Mouse (Mus musculus): ENCODE data around the gene Mttp. TPM values are rescaled to one million over a fixed set of nuclear protein-coding genes. Genes with fewer than 3 reads are reported as not detected.

Gene Mttp
- polyA plus RNA-seq, 1 experiment from 2014 or later = 13.4 TPM

- no peak overlapping the region for H3K27ac ChIP-seq (ENCODE audit: low read depth, low read length)
- no peak overlapping the region for H3K9ac ChIP-seq (ENCODE audit: low read depth, low read length)
- no peaks in the 10 kb centered on the region for H3K4me1 ChIP-seq (replicated peaks; ENCODE audit: control insufficient read depth, insufficient read depth, low read length)
- H3K27me3 ChIP-seq (ENCODE audit: control insufficient read depth, insufficient read depth, low read length) = no peaks in the 10 kb centered on the region
- H3K4me2 ChIP-seq (replicated peaks; ENCODE audit: low read depth, low read length) = no peak overlapping the region
- H3K4me3 ChIP-seq (ENCODE audit: low read depth, low read length) = no peak overlapping the region
- WGBS = 92% methylated on average over 6 of the region's 6 CpGs
- no peak for ATAC-seq (ENCODE audit: low FRiP score)
- no peaks in the 10 kb centered on the region for H3K9me3 ChIP-seq (ENCODE audit: control insufficient read depth, low read length)
- DNase-seq (ENCODE audit: low spot score) = no peak
- H3K36me3 ChIP-seq (ENCODE audit: control insufficient read depth, insufficient read depth, low read length) = no peaks in the 10 kb centered on the region
Observed at GRCm38 (mm10) chr3:138129110-138129509, 15.7 kb downstream of the Mttp start.

GRCm38 (mm10) chr3:138123842-138124241 lies 20.9 kb downstream of the Mttp start:
- WGBS = 86% methylated on average over 10 of the region's 10 CpGs
- Histone ChIP-seq H3K4me3 (ENCODE audit: low read depth, low read length) (no peak overlapping the region), H3K27ac (ENCODE audit: low read depth, low read length) (no peak overlapping the region), H3K4me2 (replicated peaks; ENCODE audit: low read depth, low read length) (no peak overlapping the region), H3K9ac (ENCODE audit: low read depth, low read length) (no peak overlapping the region), H3K36me3 (ENCODE audit: control insufficient read depth, insufficient read depth, low read length) (no peaks in the 10 kb centered on the region), H3K4me1 (replicated peaks; ENCODE audit: control insufficient read depth, insufficient read depth, low read length) (no peaks in the 10 kb centered on the region), H3K9me3 (ENCODE audit: control insufficient read depth, low read length) (no peaks in the 10 kb centered on the region), H3K27me3 (ENCODE audit: control insufficient read depth, insufficient read depth, low read length) (no peaks in the 10 kb centered on the region)
- no peak for DNase-seq (ENCODE audit: low spot score)
- ATAC-seq (ENCODE audit: low FRiP score) = no peak

DNA sequence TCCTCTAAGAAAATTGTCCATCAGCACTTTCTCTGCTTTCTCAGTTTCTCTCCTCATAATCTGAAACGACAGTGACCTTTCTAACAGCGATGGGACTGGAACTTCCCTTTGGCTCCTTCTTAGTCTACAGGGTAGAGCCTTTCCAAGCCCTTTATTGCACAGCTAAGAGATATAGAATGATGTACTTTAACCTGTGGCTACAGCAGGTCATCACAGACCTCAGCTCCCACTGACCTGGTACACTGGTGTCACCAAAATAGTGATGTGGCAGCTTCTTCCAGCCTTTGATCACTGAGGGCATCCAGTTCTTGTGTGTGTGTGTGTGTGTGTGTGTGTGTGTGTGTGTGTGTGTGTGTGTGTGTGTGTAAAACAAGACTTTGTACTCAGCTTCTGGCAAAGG lies 23.3 kb downstream of the Mttp start:
- no peaks in the 10 kb centered on the region for H3K9me3 ChIP-seq (ENCODE audit: control insufficient read depth, low read length)
- ATAC-seq (ENCODE audit: low FRiP score) (no peak), DNase-seq (ENCODE audit: low spot score) (no peak)
- H3K4me1 ChIP-seq (replicated peaks; ENCODE audit: control insufficient read depth, insufficient read depth, low read length) = no peaks in the 10 kb centered on the region
- H3K27ac ChIP-seq (ENCODE audit: low read depth, low read length) = no peak overlapping the region
- H3K4me2 ChIP-seq (replicated peaks; ENCODE audit: low read depth, low read length) = no peak overlapping the region
- H3K36me3 ChIP-seq (ENCODE audit: control insufficient read depth, insufficient read depth, low read length) = no peaks in the 10 kb centered on the region
- H3K9ac ChIP-seq (ENCODE audit: low read depth, low read length) = no peak overlapping the region
- H3K4me3 ChIP-seq (ENCODE audit: low read depth, low read length) = no peak overlapping the region
- WGBS = 88% methylated on average over 2 of the region's 2 CpGs
- no peaks in the 10 kb centered on the region for H3K27me3 ChIP-seq (ENCODE audit: control insufficient read depth, insufficient read depth, low read length)

GRCm38 (mm10) chr3:138119444-138120105 lies 25.2 kb downstream of the Mttp start:
- no peak for DNase-seq (ENCODE audit: low spot score)

DNA sequence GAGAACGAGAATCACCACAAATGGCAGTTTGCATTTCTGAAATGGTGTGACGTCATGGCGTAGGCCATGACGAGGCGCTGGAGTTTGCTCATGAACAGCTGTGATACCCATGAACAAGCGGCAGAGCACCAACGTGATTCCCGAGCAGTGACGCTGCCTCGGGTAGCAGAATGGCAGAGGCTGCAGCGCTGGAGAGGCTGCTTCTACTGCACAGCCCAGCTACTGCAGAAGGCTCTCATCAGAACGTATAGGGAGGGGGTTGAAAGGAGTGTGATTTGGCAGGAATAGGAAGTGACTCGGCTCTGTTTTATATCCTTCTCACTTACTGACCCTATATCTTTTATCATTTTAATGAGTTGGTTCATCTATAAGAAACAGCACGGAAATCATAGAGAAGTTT lies 25.9 kb downstream of the Mttp start:
- Histone ChIP-seq H3K36me3 (ENCODE audit: control insufficient read depth, insufficient read depth, low read length) (no peaks in the 10 kb centered on the region), H3K9ac (ENCODE audit: low read depth, low read length) (no peak overlapping the region), H3K27ac (ENCODE audit: low read depth, low read length) (no peak overlapping the region), H3K9me3 (ENCODE audit: control insufficient read depth, low read length) (no peaks in the 10 kb centered on the region), H3K27me3 (ENCODE audit: control insufficient read depth, insufficient read depth, low read length) (no peaks in the 10 kb centered on the region), H3K4me2 (replicated peaks; ENCODE audit: low read depth, low read length) (no peak overlapping the region), H3K4me3 (ENCODE audit: low read depth, low read length) (no peak overlapping the region), H3K4me1 (replicated peaks; ENCODE audit: control insufficient read depth, insufficient read depth, low read length) (no peaks in the 10 kb centered on the region)
- DNase-seq (ENCODE audit: low spot score) = no peak
- no peak for ATAC-seq (ENCODE audit: low FRiP score)
- WGBS = 78% methylated on average over 14 of the region's 14 CpGs

More at GRCm38 (mm10) chr3:138119444-138120105, 25.2 kb downstream of the Mttp start:
- Histone ChIP-seq H3K4me1 (replicated peaks; ENCODE audit: control insufficient read depth, insufficient read depth, low read length) (no peaks in the 10 kb centered on the region), H3K4me2 (replicated peaks; ENCODE audit: low read depth, low read length) (no peak overlapping the region), H3K27me3 (ENCODE audit: control insufficient read depth, insufficient read depth, low read length) (no peaks in the 10 kb centered on the region), H3K36me3 (ENCODE audit: control insufficient read depth, insufficient read depth, low read length) (no peaks in the 10 kb centered on the region), H3K9ac (ENCODE audit: low read depth, low read length) (no peak overlapping the region), H3K27ac (ENCODE audit: low read depth, low read length) (no peak overlapping the region), H3K9me3 (ENCODE audit: control insufficient read depth, low read length) (no peaks in the 10 kb centered on the region), H3K4me3 (ENCODE audit: low read depth, low read length) (no peak overlapping the region)
- ATAC-seq (ENCODE audit: low FRiP score) = no peak
- 92% methylated on average over 16 of the region's 16 CpGs for WGBS

- DNase-seq (ENCODE audit: low spot score) = no peak
- Histone ChIP-seq H3K36me3 (ENCODE audit: control insufficient read depth, insufficient read depth, low read length) (no peaks in the 10 kb centered on the region), H3K9ac (ENCODE audit: low read depth, low read length) (no peak overlapping the region), H3K9me3 (ENCODE audit: control insufficient read depth, low read length) (no peaks in the 10 kb centered on the region), H3K4me1 (replicated peaks; ENCODE audit: control insufficient read depth, insufficient read depth, low read length) (no peaks in the 10 kb centered on the region), H3K27ac (ENCODE audit: low read depth, low read length) (no peak overlapping the region), H3K4me3 (ENCODE audit: low read depth, low read length) (no peak overlapping the region), H3K4me2 (replicated peaks; ENCODE audit: low read depth, low read length) (no peak overlapping the region), H3K27me3 (ENCODE audit: control insufficient read depth, insufficient read depth, low read length) (no peaks in the 10 kb centered on the region)
- ATAC-seq (ENCODE audit: low FRiP score) = no peak
- WGBS = 84% methylated on average over 6 of the region's 6 CpGs
Observed at GRCm38 (mm10) chr3:138118392-138118791, 26.4 kb downstream of the Mttp start.

- H3K9ac ChIP-seq (ENCODE audit: low read depth, low read length) = no peak overlapping the region
- H3K9me3 ChIP-seq (ENCODE audit: control insufficient read depth, low read length) = no peaks in the 10 kb centered on the region
- H3K4me2 ChIP-seq (replicated peaks; ENCODE audit: low read depth, low read length) = no peak overlapping the region
- WGBS = 90% methylated on average over 4 of the region's 4 CpGs
- ATAC-seq (ENCODE audit: low FRiP score) (no peak), DNase-seq (ENCODE audit: low spot score) (no peak)
- H3K27me3 ChIP-seq (ENCODE audit: control insufficient read depth, insufficient read depth, low read length) = no peaks in the 10 kb centered on the region
- no peaks in the 10 kb centered on the region for H3K36me3 ChIP-seq (ENCODE audit: control insufficient read depth, insufficient read depth, low read length)
- H3K4me3 ChIP-seq (ENCODE audit: low read depth, low read length) = no peak overlapping the region
- H3K27ac ChIP-seq (ENCODE audit: low read depth, low read length) = no peak overlapping the region
- H3K4me1 ChIP-seq (replicated peaks; ENCODE audit: control insufficient read depth, insufficient read depth, low read length) = no peaks in the 10 kb centered on the region
Observed at GRCm38 (mm10) chr3:138116871-138117270, 27.9 kb downstream of the Mttp start.

DNA sequence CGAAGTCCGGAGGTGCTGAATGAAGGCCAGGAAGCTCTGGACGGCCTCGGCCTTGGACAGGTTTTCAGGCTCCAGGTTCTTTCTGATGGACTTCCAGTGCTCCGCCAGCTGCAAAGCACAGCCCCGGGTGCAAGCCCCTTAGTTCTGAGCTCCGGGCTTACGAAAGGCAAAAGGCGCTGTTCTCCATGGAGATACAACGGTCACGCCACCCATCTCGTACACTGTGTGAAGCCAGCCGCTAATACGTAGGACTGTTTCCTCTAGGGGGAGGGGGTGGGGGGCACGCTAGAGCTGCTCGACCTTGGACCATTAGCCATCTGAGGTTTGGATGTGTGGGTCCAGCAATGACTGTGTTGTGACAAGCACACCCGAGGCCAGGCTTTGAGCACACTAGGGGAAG lies 30.7 kb downstream of the Mttp start:
- Histone ChIP-seq H3K36me3 (ENCODE audit: control insufficient read depth, insufficient read depth, low read length) (no peaks in the 10 kb centered on the region), H3K4me1 (replicated peaks; ENCODE audit: control insufficient read depth, insufficient read depth, low read length) (no peaks in the 10 kb centered on the region), H3K9ac (ENCODE audit: low read depth, low read length) (no peak overlapping the region), H3K27me3 (ENCODE audit: control insufficient read depth, insufficient read depth, low read length) (no peaks in the 10 kb centered on the region), H3K4me3 (ENCODE audit: low read depth, low read length) (no peak overlapping the region), H3K27ac (ENCODE audit: low read depth, low read length) (no peak overlapping the region), H3K9me3 (ENCODE audit: control insufficient read depth, low read length) (no peaks in the 10 kb centered on the region), H3K4me2 (replicated peaks; ENCODE audit: low read depth, low read length) (no peak overlapping the region)
- DNase-seq (ENCODE audit: low spot score) = no peak
- WGBS = 88% methylated on average over 17 of the region's 17 CpGs
- ATAC-seq (ENCODE audit: low FRiP score) = no peak

DNA sequence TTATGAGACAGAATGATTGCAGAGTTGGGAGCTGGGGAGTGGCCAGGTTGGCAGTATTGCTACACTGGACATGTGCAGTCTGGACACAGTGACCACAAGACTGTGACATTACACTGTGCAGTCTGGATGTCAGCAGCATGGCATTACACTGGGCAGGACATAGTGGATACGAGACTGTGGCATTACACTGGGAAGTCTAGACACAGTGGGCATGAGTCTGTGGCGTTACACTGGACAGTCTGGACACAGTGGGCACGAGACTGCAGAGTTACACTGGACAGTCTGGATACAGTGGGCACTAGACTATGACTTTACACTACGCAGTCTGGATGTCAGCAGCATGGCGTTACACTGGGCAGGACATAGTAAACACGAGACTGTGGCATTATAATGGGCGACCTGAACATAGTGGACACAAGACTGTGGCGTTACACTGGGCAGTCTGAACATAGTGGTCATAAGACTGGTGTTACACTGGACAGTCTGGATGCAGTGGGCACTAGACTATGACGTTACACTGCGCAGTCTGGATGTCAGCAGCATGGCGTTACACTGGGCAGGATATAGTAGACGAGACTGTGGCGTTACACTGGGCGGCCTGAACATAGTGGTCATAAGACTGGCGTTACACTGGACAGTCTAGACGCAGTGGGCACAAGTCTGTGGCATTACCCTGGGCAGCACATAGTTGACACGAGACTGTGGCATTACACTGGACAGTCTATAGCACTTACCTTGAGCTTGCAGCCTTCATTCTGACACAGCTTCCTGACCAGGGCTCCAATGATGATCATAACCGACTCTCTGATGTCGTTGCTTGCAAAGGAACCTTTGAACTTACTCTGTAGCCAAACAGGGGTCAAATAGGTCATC lies 33.6 kb downstream of the Mttp start:
- no peaks in the 10 kb centered on the region for H3K9me3 ChIP-seq (ENCODE audit: control insufficient read depth, low read length)
- no peaks in the 10 kb centered on the region for H3K27me3 ChIP-seq (ENCODE audit: control insufficient read depth, insufficient read depth, low read length)
- H3K9ac ChIP-seq (ENCODE audit: low read depth, low read length) = no peak overlapping the region
- H3K4me1 ChIP-seq (replicated peaks; ENCODE audit: control insufficient read depth, insufficient read depth, low read length) = no peaks in the 10 kb centered on the region
- H3K36me3 ChIP-seq (ENCODE audit: control insufficient read depth, insufficient read depth, low read length) = no peaks in the 10 kb centered on the region
- no peak for DNase-seq (ENCODE audit: low spot score)
- no peak overlapping the region for H3K4me2 ChIP-seq (replicated peaks; ENCODE audit: low read depth, low read length)
- H3K27ac ChIP-seq (ENCODE audit: low read depth, low read length) = no peak overlapping the region
- no peak for ATAC-seq (ENCODE audit: low FRiP score)
- 91% methylated on average over 19 of the region's 19 CpGs for WGBS
- H3K4me3 ChIP-seq (ENCODE audit: low read depth, low read length) = no peak overlapping the region
